Mouse (Mus musculus) midbrain, embryonic 12.5 days (tissue): ENCODE data around the gene Hpd. TPM values are rescaled to one million over a fixed set of nuclear protein-coding genes. Genes with fewer than 3 reads are reported as not detected.

Experiments
- ATAC-seq: fragments of 200-750 bp; cut with Nextera tagmentation; 2 replicates; pipeline ENCODE4 v1.8.0; 2017; ENCODE audit warnings: low read depth, moderate TSS enrichment, moderate library complexity; ENCODE audit not compliant: low FRiP score
- H3K27ac ChIP-seq: fragments of 300-500 bp; sonication (generic); replicated peaks from 2 replicates; pipeline ENCODE4 v1.5.1; 2016; ENCODE audit warnings: mild to moderate bottlenecking
- H3K27me3 ChIP-seq: fragments of 300-500 bp; sonication (generic); 2 replicates; pipeline ENCODE4 v1.6.1; 2016; ENCODE audit warnings: mild to moderate bottlenecking
- H3K36me3 ChIP-seq: fragments of 300-500 bp; sonication (generic); 2 replicates; pipeline ENCODE4 v1.6.1; 2016
- H3K4me1 ChIP-seq: fragments of 300-500 bp; sonication (generic); 2 replicates; pipeline ENCODE4 v1.6.1; 2016
- H3K4me2 ChIP-seq: fragments of 300-500 bp; sonication (generic); replicated peaks from 2 replicates; pipeline ENCODE4 v1.6.1; 2016; ENCODE audit warnings: mild to moderate bottlenecking, moderate library complexity
- H3K4me3 ChIP-seq: fragments of 300-500 bp; sonication (generic); 2 replicates; pipeline ENCODE4 v1.5.1; 2016; ENCODE audit warnings: mild to moderate bottlenecking
- H3K9ac ChIP-seq: fragments of 300-500 bp; sonication (generic); replicated peaks from 2 replicates; pipeline ENCODE4 v1.6.1; 2016; ENCODE audit warnings: mild to moderate bottlenecking, moderate library complexity
- H3K9me3 ChIP-seq: fragments of 300-500 bp; sonication (generic); 2 replicates; pipeline ENCODE4 v1.6.1; 2016; ENCODE audit warnings: mild to moderate bottlenecking
- WGBS: fragments of 180-500 bp; shearing (Covaris S2); methylation state at CpG from one replicate; pipeline ENCODE4 v1.1.7; 2016; 5-methylcytosine and 5-hydroxymethylcytosine counted together
- polyA plus RNA-seq: library from polyadenylated mRNA; unstranded; fragments of >200 nt; fragmentation: Nextera tagmentation; extraction: Ambion mirVana; gene quantifications from 2 replicates; pipeline ENCODE4 v1.2.1, GENCODE M21; 2016

Gene Hpd
- polyA plus RNA-seq, 1 experiment from 2014 or later, result not detected

DNA sequence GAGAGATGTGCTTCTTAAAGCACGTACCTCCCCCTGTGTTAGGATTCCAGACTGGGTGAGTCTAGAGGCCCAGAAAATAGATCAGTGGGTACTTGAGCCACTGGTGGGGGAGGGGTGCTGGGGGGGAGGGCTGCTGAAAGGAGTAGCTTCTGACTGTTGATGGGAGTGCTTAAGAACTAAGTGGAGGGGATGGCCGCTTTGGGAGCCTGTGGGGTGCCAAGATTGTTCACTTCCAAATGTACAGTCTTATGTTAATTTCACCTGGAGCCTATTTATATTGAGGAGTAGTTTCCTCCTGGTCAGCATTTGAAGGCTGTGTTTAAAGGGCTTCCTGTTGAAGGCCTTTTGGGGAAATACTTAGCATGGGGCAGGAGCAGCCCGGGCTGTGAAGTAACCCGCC, 24.6 kb downstream of the Hpd start:
- Histone ChIP-seq H3K4me3 (no peak overlapping the region), H3K9ac (no peak overlapping the region), H3K27ac (no peak overlapping the region), H3K4me1 (no peaks in the 10 kb centered on the region), H3K36me3 (peaks cover 88% of the 10 kb centered on the region), H3K9me3 (no peaks in the 10 kb centered on the region), H3K27me3 (no peaks in the 10 kb centered on the region), H3K4me2 (no peak overlapping the region)
- WGBS, result 91% methylated on average over 4 of the region's 4 CpGs
- no peak for ATAC-seq

DNA sequence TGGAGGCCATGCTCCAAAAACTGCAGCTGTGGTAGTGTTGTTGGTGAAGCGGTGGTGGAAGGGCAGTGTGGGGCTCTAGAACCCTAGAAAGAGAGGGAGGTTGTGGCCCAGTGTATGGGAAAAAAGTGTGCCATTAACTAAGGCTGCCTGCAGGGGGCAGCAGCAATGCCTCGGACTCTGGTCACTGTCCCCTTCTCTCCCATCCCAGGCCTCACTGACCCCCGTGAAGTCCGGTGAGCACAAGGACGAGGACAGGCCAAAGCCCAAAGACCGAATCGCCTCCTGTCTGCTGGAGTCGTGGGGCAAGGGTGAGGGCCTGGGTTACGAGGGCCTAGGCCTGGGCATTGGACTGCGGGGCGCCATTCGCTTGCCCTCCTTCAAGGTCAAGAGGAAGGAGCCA, 25.8 kb downstream of the Hpd start:
- no peaks in the 10 kb centered on the region for H3K27me3 ChIP-seq
- no peak overlapping the region for H3K27ac ChIP-seq
- H3K4me1 ChIP-seq, result no peaks in the 10 kb centered on the region
- H3K36me3 ChIP-seq, result peaks cover 88% of the 10 kb centered on the region
- no peak overlapping the region for H3K9ac ChIP-seq
- no peak overlapping the region for H3K4me3 ChIP-seq
- ATAC-seq, result no peak
- H3K9me3 ChIP-seq, result no peaks in the 10 kb centered on the region
- H3K4me2 ChIP-seq, result no peak overlapping the region
- 86% methylated on average over 12 of the region's 12 CpGs for WGBS

DNA sequence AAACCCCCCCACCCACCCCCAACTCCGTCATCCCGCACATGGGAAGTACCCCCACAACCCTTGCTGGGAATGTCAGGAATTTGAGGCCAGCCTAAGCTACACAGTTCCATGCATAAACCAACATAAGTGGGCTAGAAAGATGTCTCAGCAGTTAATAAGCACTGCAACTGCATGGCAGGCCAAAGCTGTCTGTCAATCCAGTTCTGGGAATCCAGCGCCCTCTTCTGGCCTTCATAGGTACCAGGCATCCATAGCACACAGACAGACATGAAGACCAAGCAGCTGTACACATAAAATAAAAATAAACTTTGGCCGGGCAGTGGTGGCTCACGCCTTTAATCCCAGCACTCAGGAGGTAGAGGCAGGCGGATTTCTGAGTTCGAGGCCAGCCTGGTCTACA, 27.1 kb downstream of the Hpd start:
- Histone ChIP-seq H3K27me3 (no peaks in the 10 kb centered on the region), H3K27ac (no peak overlapping the region), H3K9me3 (no peaks in the 10 kb centered on the region), H3K36me3 (peaks cover 80% of the 10 kb centered on the region), H3K4me3 (no peak overlapping the region), H3K9ac (no peak overlapping the region), H3K4me2 (no peak overlapping the region), H3K4me1 (peaks cover 11% of the 10 kb centered on the region)
- no peak for ATAC-seq
- WGBS, result 55% methylated on average over 7 of the region's 7 CpGs

DNA sequence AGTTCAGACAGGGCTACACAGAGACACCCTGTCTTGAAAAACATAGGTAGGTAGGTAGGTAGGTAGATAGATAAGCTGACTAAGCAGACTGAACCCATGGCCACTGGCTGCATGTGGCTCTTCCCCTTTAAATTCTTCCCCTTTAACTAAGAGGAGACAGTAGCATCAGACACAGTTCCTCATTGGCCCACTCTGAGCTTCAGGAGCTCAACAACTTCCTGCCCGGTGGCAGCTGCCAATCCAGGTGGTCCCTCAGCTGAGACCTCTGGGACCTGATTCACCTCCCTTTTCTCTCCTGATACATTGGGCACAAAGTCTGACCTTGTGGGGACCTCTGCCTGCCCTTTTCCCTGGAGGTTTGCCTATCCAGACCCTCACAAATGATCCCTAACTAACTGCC, 29.6 kb downstream of the Hpd start:
- 71% methylated on average over 1 of the region's 1 CpGs for WGBS
- no peak for ATAC-seq
- Histone ChIP-seq H3K9me3 (no peaks in the 10 kb centered on the region), H3K27me3 (no peaks in the 10 kb centered on the region), H3K4me2 (no peak overlapping the region), H3K4me1 (peaks cover 36% of the 10 kb centered on the region), H3K4me3 (no peak overlapping the region), H3K9ac (no peak overlapping the region), H3K27ac (no peak overlapping the region), H3K36me3 (peaks cover 70% of the 10 kb centered on the region)

DNA sequence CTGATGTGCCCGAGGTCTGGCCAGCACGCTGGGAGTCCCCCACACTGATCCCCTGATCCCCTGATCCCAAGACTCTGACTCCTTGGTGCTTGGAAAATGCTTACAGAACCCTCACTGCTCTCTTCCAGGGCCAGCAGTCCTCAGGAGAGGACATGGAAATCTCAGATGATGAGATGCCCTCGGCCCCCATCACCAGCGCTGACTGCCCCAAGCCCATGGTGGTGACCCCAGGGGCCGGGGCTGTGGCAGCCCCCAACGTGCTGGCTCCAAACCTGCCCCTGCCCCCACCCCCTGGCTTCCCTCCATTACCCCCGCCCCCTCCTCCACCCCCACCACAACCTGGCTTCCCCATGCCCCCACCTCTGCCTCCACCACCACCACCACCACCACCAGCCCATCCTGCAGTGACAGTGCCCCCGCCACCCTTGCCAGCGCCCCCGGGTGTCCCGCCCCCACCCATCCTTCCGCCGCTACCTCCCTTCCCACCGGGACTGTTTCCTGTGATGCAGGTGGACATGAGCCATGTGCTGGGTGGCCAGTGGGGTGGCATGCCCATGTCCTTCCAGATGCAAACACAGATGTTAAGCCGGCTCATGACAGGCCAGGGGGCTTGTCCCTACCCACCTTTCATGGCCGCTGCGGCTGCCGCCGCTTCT, 30.7 kb downstream of the Hpd start:
- no peak for ATAC-seq
- Histone ChIP-seq H3K27ac (no peak overlapping the region), H3K9ac (no peak overlapping the region), H3K36me3 (peaks cover 70% of the 10 kb centered on the region), H3K4me1 (peaks cover 38% of the 10 kb centered on the region), H3K27me3 (no peaks in the 10 kb centered on the region), H3K9me3 (no peaks in the 10 kb centered on the region), H3K4me3 (no peak overlapping the region), H3K4me2 (no peak overlapping the region)
- WGBS, result 95% methylated on average over 18 of the region's 19 CpGs

DNA sequence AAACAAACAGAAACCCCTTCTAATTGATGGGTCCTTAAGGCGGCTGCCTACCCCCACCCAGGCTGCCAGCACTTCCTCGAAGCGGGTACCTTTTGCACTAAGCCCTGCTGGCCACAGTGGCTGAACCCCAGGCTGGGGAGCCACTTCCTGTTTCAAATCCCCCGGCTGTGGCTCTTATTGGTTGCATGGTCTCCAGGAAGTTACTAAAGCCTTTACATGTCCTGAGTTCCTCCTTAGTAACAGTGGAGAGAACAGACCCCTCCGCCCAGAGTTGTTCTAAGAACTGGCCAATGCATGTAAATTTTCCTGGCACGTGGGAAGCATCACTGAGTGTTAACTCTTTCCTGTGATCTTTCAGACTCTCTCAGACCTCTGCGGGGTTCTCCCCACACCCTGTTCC, 31.4 kb downstream of the Hpd start:
- Histone ChIP-seq H3K9me3 (no peaks in the 10 kb centered on the region), H3K27me3 (no peaks in the 10 kb centered on the region), H3K4me1 (peaks cover 44% of the 10 kb centered on the region), H3K9ac (peak overlapping the region; percentile 39; the same call in 1 of the 2 replicates), H3K4me3 (peak overlapping the region; percentile 40), H3K27ac (no peak overlapping the region), H3K36me3 (peaks cover 74% of the 10 kb centered on the region), H3K4me2 (peak overlapping the region; percentile 54)
- 47% methylated on average over 7 of the region's 7 CpGs for WGBS
- no peak for ATAC-seq

DNA sequence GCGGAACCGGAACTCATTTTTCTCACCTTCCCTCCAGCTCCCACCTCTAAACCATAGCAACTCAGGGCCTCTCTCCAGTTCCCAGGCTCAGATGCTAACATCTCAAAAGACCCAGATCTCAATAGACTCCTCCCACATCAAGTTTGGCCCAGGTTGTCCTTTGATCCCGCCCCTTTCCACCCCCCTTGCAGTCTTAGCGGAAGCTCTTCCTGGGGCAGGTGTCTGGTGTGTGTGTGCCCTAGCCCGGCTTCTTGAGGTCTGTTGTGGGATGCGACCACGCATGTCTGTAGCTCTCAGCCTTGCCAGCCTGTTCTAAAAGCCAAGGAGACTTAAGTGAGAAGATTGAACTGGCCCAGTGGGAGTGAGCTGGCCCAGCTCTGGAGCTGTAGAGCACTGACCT, 31.9 kb downstream of the Hpd start:
- Histone ChIP-seq H3K9me3 (no peaks in the 10 kb centered on the region), H3K4me1 (peaks cover 48% of the 10 kb centered on the region), H3K9ac (peak overlapping the region; percentile 39), H3K4me2 (peak overlapping the region; percentile 54), H3K4me3 (peak overlapping the region; percentile 40), H3K27ac (no peak overlapping the region), H3K27me3 (no peaks in the 10 kb centered on the region), H3K36me3 (peaks cover 77% of the 10 kb centered on the region)
- ATAC-seq, result no peak
- WGBS, result 54% methylated on average over 7 of the region's 7 CpGs

DNA sequence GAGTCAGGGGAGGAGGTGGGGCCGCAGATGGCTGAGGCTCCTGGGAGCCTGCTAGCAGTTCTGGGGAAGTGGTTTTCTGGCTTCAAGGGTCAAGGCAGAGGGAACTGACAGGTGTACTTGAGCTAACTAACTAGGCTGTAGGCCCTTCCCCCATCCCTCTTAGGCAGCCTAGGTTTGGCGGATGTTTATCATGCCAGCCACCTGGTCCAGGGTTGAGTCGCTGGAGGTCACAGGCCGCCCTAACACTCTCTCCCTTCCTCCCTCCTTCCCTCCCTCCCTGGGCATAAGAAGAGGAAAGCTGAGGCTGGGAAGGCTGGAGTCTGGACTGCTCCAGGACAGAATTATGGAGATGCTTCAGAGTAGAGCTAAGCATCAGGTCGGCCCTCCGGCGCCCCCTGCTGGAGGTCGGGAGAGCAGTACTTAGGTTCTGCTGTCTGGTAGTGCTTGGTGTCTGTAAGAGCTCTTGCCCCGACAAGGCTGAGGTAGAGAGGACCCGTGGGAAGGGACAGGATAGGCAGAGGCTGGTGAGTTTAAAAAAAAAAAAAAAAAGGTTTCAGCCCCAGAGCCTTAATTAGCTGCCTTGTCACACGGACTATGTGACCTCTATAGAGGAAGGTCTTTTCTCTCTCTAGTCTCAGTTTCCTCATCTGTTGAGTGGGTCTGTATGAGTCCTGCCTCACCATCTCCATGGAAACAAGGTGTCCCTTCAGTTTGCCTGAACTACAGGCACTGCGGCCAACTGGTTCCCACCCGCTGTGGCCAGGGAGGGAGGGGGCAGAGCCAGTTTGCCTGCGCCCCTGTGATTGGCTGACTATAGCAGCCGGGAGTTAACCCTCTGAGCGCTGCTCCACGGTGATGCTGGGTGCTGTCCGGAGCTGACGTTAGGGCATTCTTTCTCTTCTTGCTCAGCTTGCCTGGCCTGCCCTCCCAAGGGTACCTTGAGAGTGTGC, 32.8 kb downstream of the Hpd start:
- peaks cover 57% of the 10 kb centered on the region for H3K4me1 ChIP-seq
- no peaks in the 10 kb centered on the region for H3K27me3 ChIP-seq
- peak overlapping the region; percentile 54 for H3K4me2 ChIP-seq
- H3K9ac ChIP-seq, result peak overlapping the region; percentile 39; the same call in 1 of the 2 replicates
- peaks cover 71% of the 10 kb centered on the region for H3K36me3 ChIP-seq
- 10% methylated on average over 19 of the region's 19 CpGs for WGBS
- peak overlapping the region; percentile 40 for H3K4me3 ChIP-seq
- no peaks in the 10 kb centered on the region for H3K9me3 ChIP-seq
- peak; percentile 85 for ATAC-seq
- peak overlapping the region; percentile 57; the same call in 1 of the 2 replicates for H3K27ac ChIP-seq

DNA sequence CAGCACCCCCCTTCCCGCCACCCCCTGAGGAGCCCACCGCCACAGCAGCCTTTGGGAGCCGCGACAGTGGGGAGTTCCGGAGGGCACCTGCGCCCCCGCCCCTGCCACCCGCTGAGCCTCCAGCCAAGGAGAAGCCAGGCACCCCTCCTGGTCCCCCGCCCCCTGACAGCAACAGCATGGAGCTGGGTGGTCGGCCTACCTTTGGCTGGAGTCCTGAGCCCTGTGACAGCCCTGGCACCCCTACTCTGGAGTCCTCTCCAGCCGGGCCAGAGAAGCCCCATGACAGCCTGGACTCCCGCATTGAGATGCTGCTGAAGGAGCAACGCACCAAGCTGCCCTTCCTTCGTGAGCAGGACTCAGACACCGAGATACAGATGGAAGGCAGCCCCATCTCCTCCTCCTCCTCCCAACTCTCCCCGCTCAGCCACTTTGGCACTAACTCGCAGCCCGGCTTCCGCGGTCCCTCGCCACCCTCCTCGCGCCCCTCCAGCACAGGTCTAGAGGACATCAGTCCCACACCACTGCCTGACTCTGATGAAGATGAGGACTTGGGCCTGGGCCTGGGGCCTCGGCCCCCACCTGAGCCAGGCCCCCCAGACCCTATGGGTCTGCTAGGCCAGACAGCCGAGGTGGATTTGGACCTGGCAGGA, 34.3 kb downstream of the Hpd start:
- no peak overlapping the region for H3K4me2 ChIP-seq
- 85% methylated on average over 25 of the region's 25 CpGs for WGBS
- H3K4me3 ChIP-seq, result 0 out of 2 replicates have a peak overlapping the region, but pooled peaks have one; percentile 0
- peaks cover 72% of the 10 kb centered on the region for H3K4me1 ChIP-seq
- H3K9ac ChIP-seq, result peak overlapping the region; percentile 32; the same call in 1 of the 2 replicates
- H3K27ac ChIP-seq, result peak overlapping the region; percentile 1; the same call in 1 of the 2 replicates
- no peak for ATAC-seq
- H3K36me3 ChIP-seq, result peaks cover 56% of the 10 kb centered on the region
- no peaks in the 10 kb centered on the region for H3K27me3 ChIP-seq
- H3K9me3 ChIP-seq, result no peaks in the 10 kb centered on the region

DNA sequence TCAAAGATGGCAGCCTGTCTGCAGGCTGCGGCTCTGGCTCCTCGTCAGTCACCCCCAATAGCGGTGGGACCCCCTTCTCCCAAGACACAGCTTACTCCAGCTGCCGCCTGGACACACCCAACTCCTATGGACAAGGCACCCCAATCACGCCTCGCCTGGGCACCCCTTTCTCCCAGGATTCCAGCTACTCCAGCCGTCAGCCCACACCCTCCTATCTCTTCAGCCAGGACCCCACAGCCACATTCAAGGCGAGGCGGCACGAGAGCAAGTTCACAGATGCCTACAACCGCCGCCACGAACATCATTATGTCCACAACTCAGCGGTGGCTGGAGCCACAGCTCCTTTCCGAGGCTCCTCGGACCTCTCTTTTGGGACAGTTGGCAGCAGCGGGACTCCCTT, 35.0 kb downstream of the Hpd start:
- peaks cover 73% of the 10 kb centered on the region for H3K4me1 ChIP-seq
- H3K4me3 ChIP-seq, result no peak overlapping the region

DNA sequence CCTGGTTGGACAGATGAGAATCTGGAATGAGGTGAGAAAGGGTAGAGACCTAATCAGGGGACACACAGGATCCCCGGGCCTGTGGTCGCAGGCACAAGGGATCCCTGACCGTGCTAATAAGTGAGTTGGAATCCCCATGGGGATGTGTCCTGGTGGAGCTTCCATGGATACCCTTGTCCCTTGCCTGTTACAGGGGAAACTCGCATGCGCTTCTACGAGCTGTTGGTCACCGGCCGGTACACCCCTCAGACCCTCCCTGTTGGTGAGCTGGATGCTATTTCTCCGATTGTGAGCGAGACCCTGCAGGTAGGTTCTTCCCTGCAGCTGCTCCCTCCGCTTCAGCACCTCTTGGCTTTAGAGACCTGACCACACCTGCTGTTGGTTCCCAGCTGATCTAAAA, 36.2 kb downstream of the Hpd start:
- no peaks in the 10 kb centered on the region for H3K27me3 ChIP-seq
- peaks cover 38% of the 10 kb centered on the region for H3K36me3 ChIP-seq
- WGBS, result 84% methylated on average over 11 of the region's 11 CpGs
- 0 out of 2 replicates have a peak overlapping the region, but pooled peaks have one; percentile 9 for H3K4me3 ChIP-seq
- ATAC-seq, result no peak
- H3K4me1 ChIP-seq, result peaks cover 71% of the 10 kb centered on the region
- H3K9ac ChIP-seq, result no peak overlapping the region
- H3K4me2 ChIP-seq, result no peak overlapping the region
- H3K27ac ChIP-seq, result no peak overlapping the region
- no peaks in the 10 kb centered on the region for H3K9me3 ChIP-seq

More for the DNA sequence above, 35.0 kb downstream of the Hpd start:
- H3K27me3 ChIP-seq, result no peaks in the 10 kb centered on the region
- no peaks in the 10 kb centered on the region for H3K9me3 ChIP-seq
- H3K4me2 ChIP-seq, result no peak overlapping the region
- peaks cover 50% of the 10 kb centered on the region for H3K36me3 ChIP-seq
- H3K27ac ChIP-seq, result no peak overlapping the region
- ATAC-seq, result no peak
- no peak overlapping the region for H3K9ac ChIP-seq
- WGBS, result 83% methylated on average over 17 of the region's 17 CpGs
